Mouse (Mus musculus) thymus, adult 18-20 months (tissue): ENCODE results near the gene Smad3.

Source experiments
- DNase-seq, 2 experiments: peaks; one replicate each; pipeline ENCODE4 v3.0.0; 2022; ENCODE audit warnings: mixed read lengths in 2 of 2

The Smad3 gene

GRCm38 (mm10) chr9:63696463-63697105 lies 61.2 kb downstream of the Smad3 start:
- no peak for DNase-seq

GRCm38 (mm10) chr9:63691960-63692359 lies 65.8 kb downstream of the Smad3 start:
- no peak for DNase-seq

- DNase-seq, result no peak
Measured at GRCm38 (mm10) chr9:63690511-63690910, 67.3 kb downstream of the Smad3 start.

GRCm38 (mm10) chr9:63687413-63688015 lies 70.3 kb downstream of the Smad3 start:
- no peak for DNase-seq

- DNase-seq, result no peak
Measured at GRCm38 (mm10) chr9:63685352-63685751, 72.4 kb downstream of the Smad3 start.

GRCm38 (mm10) chr9:63684277-63684676 lies 73.5 kb downstream of the Smad3 start:
- DNase-seq, result no peak

- DNase-seq, result no peak
Measured at GRCm38 (mm10) chr9:63682943-63683342, 74.9 kb downstream of the Smad3 start.

GRCm38 (mm10) chr9:63682301-63682700 lies 75.5 kb downstream of the Smad3 start:
- DNase-seq, result no peak

- no peak for DNase-seq
Measured at GRCm38 (mm10) chr9:63678076-63678475, 79.7 kb downstream of the Smad3 start.

- DNase-seq, result no peak
Measured at GRCm38 (mm10) chr9:63677621-63678020, 80.2 kb downstream of the Smad3 start.

GRCm38 (mm10) chr9:63674613-63675012 lies 83.2 kb downstream of the Smad3 start:
- DNase-seq, result no peak

- DNase-seq, result no peak
Measured at GRCm38 (mm10) chr9:63673494-63673805, 84.3 kb downstream of the Smad3 start.

- no peak for DNase-seq
Measured at GRCm38 (mm10) chr9:63672797-63673493, 84.8 kb downstream of the Smad3 start.

- DNase-seq, result no peak
Measured at GRCm38 (mm10) chr9:63669816-63670215, 88.0 kb downstream of the Smad3 start.

GRCm38 (mm10) chr9:63668621-63669020 lies 89.2 kb downstream of the Smad3 start:
- no peak for DNase-seq

GRCm38 (mm10) chr9:63667373-63667724 lies 90.4 kb downstream of the Smad3 start:
- no peak for DNase-seq

GRCm38 (mm10) chr9:63666612-63667372 lies 91.0 kb downstream of the Smad3 start:
- no peak for DNase-seq

- DNase-seq, result no peak
Measured at GRCm38 (mm10) chr9:63664792-63665646, 92.8 kb downstream of the Smad3 start.

- no peak for DNase-seq
Measured at GRCm38 (mm10) chr9:63664300-63664745, 93.5 kb downstream of the Smad3 start.

GRCm38 (mm10) chr9:63663222-63663621 lies 94.6 kb downstream of the Smad3 start:
- no peak for DNase-seq

- no peak for DNase-seq
Measured at GRCm38 (mm10) chr9:63662759-63663158, 95.0 kb downstream of the Smad3 start.

GRCm38 (mm10) chr9:63660691-63661090 lies 97.1 kb downstream of the Smad3 start:
- DNase-seq, result no peak

GRCm38 (mm10) chr9:63660061-63660460 lies 97.7 kb downstream of the Smad3 start:
- DNase-seq, result no peak
